Mouse (Mus musculus) urinary bladder, postnatal 25 days (tissue): Measurements from ENCODE around the gene Tnfsfm13.
"Not testable (repeated sequence)": the region's sequence is repeated elsewhere in the genome, so short reads cannot be mapped to it uniquely, and the experiment has no call there.

Experiments
- DNase-seq: peaks from one replicate; pipeline ENCODE4 v3.0.0; 2022; ENCODE audit warnings: low spot score

Tnfsfm13 gene

DNA sequence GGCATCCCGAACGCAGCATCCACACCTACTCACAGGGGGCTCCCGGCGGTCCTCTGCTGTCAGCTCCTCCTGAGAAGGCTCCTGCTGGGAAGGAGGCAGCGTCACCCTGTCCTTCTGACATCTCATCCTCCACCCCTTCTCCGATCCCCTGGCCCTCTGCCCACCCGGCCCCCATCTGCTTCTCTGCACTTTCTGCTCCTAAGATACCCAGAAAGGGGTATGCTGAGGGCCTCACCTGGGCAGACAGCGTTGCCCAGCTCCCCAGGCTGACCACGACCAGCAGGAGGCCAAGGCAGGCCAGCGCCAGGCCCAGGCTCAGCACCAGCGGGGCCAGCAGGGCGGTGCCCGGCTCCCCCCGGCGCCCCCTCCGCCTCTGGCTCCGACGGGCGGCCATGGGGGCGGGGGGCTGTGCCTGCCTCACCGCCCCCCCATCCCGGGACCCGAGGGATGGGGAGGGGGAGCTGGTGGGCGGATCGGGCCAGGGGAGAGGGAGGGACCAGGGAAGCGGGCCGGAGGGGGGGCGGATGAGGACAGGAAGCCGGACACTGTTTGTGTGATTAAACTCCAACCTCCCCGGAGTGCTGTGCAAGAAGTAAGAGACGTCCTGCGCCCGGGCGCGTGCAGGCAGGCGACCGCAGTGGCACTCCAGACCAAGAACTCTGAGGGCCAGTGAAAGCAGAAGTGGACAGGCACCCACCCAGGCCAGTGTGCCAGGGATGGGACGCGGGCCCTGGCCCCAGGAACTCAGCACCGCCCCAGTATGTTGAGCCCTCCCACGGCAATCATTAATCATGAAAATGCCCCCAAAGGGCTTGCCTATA, at the start of gene Tnfsfm13, which contains the start of gene Tnfsf12:
Gene Tnfsfm13 (minus strand): TSS at position 738 of the 821 bp plus-strand sequence.
Gene Tnfsf12 (minus strand): TSS at position 489 of the 821 bp plus-strand sequence.
- DNase-seq = peak; percentile 58

DNA sequence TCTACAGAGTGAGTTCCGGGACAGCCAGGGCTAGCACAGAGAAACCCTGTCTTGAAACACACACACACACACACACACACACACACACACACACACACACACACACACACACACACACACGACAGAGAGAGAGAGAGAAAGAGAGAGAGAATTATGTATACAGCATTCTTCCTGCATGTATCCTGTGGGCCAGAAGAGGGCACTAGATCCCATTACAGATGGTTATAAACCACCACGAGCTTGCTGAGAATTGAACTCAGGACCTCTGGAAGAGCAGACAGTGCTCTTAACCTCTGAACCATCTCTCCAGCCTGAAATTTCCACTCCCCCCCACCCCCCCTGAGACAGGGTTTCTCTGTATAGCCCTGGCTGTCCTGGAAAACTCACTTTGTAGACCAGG, 35.5 kb upstream of the Tnfsfm13 start:
- DNase-seq = not testable (repeated sequence)

DNA sequence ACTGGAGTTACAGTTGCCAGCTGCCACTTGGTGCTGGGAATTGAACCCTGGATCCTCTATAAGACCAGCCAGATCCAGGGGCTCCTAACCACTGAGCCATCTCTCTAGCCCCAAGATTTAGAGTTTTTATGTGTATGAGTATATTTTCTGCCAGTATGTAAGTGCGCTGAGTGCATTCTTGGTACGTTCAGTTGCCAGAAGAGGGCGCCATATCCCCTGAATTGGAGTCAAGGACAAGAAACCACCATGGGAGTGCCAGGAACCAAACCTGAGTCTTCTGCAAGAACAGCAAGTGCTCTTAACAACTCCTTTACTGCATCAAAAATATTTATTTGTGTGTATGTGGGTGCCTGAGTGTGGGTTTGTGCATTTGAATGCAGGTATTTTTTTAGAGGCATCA, 33.2 kb upstream of the Tnfsfm13 start:
- DNase-seq = peak; percentile 39

DNA sequence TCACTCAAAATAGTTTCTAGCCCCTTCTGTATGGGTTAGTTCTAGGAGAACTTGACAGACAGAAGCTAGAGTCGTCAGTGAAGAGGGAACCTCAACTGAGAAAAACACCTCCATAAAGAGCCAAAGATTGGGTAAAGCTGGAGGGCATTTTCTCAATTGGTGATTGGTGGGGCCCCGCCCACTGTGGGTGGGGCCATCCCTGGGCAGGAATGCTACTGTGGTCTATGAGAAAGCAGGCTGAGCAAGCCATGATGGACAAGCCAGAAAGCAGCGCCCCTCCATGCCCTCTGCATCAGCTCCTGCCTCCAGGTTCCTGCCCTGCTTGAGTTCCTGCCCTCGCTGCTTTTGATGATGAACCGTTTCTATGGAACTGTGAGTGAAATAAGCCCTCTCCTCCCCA, 30.1 kb upstream of the Tnfsfm13 start:
- no peak for DNase-seq

GRCm38 (mm10) chr11:69723074-69723473, 27.2 kb upstream of the Tnfsfm13 start:
- no peak for DNase-seq

- DNase-seq = peak; percentile 24
Observed at GRCm38 (mm10) chr11:69720852-69721251, 25.0 kb upstream of the Tnfsfm13 start.

- no peak for DNase-seq
Observed at GRCm38 (mm10) chr11:69719423-69719822, 23.5 kb upstream of the Tnfsfm13 start.

- DNase-seq = no peak
Observed at GRCm38 (mm10) chr11:69718661-69719060, 22.8 kb upstream of the Tnfsfm13 start.

DNA sequence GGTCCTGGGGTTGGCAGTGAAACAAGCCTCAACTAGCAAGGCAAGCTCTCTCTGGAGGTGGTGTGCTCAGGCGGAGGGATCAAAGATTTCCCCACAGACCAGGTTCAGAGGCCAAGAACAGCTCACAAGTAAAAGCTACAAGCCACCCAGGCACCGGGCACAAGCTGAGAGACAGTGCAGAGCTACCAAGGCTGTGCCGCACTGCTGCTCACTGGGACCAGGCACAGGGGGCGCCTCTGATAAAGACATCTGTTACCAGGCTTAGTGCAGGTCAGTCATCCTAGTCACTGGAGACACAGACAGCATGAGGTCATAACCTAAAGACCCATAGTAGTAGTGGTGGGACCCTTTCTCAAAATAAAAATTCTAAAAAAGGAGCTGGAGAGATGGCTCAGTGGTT, 21.1 kb upstream of the Tnfsfm13 start:
- no peak for DNase-seq

- DNase-seq = peak; percentile 31
Observed at GRCm38 (mm10) chr11:69715929-69716328, 20.0 kb upstream of the Tnfsfm13 start.

DNA sequence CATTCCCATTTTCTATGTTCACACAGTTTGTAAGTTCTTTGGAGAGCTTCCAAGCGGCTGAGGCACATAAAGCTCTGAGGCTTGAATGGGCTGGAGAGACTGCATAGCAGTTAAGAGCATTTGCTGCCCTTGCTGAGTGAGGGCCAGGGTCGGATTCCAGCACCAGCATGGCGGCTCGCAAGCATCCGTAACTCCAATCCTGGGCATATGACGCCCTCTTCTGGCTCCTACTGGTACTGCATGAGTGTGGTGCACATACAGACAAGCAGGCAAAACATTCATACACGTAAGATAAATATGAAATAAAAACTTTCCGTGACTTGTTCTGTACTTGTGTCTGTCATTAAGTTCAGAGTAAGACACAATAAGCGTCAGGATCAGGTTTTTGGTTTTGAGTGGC, 19.6 kb upstream of the Tnfsfm13 start:
- no peak for DNase-seq

- no peak for DNase-seq
Observed at GRCm38 (mm10) chr11:69714636-69715329, 18.9 kb upstream of the Tnfsfm13 start.

- no peak for DNase-seq
Observed at GRCm38 (mm10) chr11:69712954-69713672, 17.2 kb upstream of the Tnfsfm13 start.

DNA sequence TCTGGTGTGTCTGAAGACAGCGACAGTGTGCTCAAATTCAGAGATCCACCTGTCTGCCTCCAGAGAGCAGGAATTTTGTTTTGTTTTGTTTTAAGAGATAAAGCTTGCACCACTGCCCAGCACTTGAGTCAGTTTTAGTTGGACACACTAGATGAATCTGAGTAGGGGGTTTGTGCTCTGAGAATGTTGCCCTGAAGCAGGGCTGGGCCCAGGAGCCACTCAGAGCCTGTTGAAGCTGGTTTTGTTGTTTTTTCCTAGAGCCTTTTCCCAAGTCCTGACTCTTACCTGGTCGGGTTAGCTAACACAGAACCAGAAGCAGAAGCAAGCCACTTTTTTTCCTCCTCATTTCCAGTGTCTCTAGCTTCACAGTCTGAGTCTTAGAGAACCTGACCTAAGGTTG, 15.2 kb upstream of the Tnfsfm13 start:
- DNase-seq = no peak

- no peak for DNase-seq
Observed at GRCm38 (mm10) chr11:69710470-69710869, 14.6 kb upstream of the Tnfsfm13 start.

DNA sequence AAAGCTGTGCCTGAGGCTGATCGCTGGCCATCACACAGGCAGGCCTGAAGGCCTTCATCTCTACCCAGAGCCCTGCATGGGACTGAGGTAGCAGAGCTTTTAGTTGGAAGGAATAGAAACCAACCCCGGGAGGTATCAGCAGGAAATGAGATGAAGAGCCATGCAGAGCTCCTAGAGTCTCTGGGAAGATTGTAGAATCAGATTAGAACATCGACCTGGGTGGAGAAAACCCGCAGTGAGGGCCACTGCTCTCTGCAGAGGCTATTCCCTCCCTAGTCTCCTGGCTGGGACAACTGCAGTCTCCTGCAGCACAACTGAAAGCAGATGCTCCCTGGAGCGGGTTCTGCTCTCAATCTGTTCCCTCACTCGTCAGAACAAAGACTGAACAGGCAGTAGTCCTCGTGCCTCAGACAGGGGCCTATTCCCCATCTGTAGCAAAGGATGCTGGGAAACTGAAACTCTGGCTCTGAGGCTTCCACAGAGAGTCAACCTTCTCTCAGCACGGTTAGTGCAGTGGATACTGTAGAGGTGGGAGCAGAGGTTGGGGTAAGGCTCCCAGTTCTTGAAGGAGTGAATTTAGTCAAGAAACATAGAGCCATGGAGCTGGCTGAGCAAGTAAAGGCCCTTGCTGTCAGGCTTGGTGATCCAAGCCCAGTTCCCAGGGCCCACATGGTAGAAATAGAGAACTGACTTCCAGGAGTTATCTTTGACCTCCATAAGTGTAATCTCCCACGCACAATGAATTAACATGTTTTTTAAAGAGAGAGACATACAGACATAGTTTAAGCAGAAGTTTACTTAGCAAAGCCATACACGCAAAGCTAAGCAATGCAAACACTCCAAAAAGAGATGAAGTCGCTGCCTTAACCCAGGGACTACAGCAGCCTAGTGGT, 13.9 kb upstream of the Tnfsfm13 start:
- DNase-seq = no peak

DNA sequence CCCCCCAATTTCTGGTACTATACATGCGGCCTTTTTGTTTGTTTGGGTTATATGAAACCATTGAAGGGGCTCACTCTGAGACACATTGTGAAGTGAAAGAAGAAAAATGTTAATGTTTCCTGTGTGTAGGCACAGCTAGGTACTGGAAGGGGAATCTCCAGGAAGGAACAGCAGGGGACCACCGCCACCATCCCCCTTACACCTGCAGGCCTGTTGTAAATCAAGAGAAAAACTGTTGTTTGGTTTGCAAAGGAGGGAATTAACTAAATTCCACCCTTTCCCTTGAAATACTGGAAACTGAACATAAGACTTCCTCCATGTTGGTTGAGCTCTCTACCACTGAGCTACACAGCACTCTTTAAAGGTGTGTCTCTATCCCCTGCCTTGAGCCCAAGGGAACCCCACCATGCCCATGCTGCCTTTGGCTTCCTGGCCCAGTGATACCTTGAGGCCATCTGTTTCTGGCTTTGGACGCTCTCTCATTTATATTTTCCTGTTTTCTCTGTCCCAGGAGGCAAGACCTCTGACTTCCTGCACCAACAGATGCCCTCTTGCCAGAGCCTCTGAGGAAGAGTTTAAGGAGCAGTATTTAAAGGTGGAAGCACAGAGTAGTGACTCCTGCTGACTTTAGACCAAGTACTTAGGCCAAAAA, 12.8 kb upstream of the Tnfsfm13 start:
- no peak for DNase-seq

GRCm38 (mm10) chr11:69707873-69708381, 12.0 kb upstream of the Tnfsfm13 start:
- no peak for DNase-seq

DNA sequence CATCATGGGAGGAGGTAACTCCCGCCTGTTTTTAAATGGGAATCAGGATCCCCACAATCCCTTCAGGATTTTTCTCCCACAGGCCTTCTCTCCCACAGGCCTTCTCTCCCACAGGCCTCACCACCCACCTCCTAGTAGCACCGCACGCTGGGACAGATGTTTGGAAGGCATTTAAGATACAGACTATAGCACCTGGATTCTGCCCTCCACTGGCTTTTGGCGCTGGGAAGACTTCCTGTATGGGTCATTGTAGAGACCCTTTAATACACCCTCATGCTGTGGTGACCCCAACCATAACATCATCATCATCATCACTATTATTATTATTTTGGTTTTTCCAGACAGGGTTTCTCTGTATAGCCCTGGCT, 11.6 kb upstream of the Tnfsfm13 start:
- no peak for DNase-seq

GRCm38 (mm10) chr11:69706775-69707479, 11.0 kb upstream of the Tnfsfm13 start:
- peak; percentile 26 for DNase-seq
